Mouse (Mus musculus): ENCODE data around the gene Lta.

Gene Lta

DNA sequence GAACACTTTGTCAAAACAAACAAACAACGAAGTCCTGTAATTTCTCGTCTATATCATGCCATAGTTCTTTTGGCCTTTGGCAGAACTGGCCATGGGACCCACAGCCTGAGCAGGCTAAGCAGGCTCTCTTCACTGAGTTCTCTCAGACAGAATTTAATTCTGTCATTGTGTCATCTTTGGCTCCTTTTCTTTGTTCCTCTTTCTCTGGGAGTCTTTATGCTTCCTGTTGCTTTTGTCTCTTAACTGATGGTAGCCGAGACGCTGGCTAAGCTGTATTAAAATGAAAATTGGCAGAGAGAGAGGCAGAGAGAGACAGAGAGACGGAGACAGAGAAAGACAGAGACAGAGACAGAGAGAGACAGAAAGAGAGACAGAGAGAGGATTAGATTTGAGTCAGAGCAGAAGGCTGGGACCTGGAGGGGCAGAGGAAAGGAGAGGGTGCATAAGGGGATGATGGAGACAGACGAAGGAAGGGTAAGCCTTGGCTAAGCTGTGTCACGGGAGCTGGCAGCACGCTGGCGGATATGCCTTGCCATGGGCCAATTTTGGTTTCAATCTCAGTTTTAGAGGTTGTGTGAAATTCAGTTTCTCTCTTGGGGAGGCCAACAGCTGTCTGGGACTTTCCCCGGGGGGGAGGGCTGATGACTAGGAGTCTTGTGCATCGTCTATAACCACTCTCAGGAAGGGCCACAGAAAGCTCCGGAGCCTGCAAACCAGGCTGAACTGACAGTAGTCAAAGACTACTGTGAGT is 4.8 kb upstream of the Lta start:
- DNase-seq (ENCODE audit: low spot score), result no peak

DNA sequence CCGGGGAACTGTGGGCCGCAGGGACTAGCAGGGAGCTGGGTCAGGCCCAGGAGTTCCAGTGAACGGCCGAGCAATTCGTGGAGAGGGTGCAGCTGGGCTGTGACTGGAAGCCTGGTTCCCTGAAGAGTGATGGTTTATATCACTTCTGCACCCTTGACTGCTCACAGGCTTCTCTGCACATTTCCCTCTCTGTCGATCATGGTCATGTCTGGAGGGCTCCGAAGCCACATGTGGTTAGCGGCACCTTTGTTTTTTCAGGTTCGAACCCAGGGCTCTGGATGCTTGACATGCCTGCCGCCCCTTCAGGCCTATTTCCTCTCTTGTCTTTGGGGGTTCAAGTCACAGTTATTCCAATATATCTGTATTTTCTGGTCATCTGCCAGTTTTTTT is 224 bp upstream of the Lta start:
- no peak for DNase-seq (ENCODE audit: low spot score)

DNA sequence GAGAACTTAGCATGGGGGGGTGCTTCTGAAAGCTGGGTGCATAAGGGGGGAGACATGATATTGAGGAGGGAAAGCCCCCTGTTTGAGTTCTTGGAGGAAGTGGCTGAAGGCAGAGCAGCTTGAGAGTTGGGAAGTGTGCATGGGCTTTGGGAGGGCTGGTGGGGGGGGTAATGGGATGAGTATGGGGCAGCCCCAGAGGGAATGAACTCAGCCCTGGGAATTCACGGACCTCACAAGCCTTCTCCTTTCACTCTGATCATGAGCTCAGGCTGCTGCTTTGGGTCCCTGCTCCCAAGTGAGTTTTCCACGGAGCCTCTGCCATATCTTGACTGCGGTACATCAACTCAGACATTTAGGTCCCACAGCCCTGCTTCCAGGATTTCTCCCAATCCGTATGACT is 2.7 kb downstream of the Lta start:
- no peak for DNase-seq (ENCODE audit: low spot score)

DNA sequence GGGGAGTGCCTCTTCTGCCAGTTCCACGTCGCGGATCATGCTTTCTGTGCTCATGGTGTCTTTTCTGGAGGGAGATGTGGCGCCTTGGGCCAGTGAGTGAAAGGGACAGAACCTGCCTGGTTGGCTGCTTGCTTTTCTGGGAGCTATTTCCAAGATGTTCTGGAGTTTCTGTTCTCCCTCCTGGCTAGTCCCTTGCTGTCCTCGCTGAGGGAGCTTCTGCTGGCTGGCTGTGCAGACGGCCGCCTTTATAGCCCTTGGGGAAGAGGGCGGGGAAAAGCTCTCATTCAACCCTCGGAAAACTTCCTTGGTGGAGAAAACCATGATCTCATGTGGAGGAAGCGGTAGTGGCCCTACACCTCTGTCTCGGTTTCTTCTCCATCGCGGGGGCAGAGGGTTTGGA is 3.4 kb downstream of the Lta start, which contains the start of gene Tnf:
TSS of gene Tnf (minus strand) at position 221 of the 400 bp plus-strand sequence.
- no peak for DNase-seq (ENCODE audit: low spot score)

DNA sequence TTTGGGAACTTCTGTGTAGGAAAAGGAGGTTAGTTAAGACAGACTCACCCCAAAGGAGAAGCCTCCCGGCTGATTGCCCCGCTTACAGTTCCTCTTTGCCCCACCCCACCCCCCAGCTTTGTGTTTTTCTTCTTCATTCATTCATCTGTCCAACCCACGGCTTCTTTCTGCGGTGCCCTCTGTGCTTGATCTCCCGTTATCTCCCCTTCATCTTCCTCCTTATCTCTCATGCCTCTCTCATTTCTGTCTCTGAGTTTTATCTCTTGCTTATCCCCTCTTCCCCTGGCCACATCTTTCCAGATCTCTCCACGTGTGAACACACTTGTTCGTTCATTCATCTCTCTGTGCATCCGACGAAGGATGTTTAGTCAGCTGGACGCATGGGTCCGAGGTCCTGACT is 4.0 kb downstream of the Lta start:
- DNase-seq (ENCODE audit: low spot score), result no peak

DNA sequence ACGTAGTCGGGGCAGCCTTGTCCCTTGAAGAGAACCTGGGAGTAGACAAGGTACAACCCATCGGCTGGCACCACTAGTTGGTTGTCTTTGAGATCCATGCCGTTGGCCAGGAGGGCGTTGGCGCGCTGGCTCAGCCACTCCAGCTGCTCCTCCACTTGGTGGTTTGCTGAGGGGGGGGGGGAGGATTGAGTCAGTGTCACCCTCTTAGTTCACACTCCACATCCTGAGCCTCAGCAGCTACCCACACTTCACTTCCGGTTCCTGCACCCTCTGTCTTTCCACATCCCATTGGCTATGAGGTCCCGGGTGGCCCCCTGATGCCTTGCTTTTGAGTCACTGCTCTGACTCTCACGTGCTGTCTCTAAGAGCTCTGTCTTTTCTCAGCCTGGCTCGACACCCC is 4.8 kb downstream of the Lta start:
- no peak for DNase-seq (ENCODE audit: low spot score)

DNA sequence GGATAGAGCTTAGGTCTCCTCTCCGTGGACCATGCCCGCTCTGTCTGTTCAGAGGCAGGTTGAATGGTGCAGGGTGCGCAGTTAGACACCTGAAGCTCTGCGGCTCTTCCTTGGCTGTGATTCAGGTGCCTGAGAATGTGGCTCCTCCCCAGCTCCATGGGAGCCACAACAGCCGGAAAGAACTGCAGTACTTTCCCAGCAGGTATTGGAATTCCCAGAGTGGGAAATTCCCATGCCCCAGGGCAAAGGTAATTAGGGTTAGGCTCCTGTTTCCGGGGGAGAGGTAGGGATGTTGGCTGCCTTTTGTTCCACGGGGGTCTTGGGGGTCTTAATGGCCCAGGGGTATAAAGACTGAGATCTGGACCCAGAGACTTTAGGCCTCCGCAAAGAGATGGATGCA is 6.2 kb downstream of the Lta start:
- DNase-seq (ENCODE audit: low spot score), result no peak

DNA sequence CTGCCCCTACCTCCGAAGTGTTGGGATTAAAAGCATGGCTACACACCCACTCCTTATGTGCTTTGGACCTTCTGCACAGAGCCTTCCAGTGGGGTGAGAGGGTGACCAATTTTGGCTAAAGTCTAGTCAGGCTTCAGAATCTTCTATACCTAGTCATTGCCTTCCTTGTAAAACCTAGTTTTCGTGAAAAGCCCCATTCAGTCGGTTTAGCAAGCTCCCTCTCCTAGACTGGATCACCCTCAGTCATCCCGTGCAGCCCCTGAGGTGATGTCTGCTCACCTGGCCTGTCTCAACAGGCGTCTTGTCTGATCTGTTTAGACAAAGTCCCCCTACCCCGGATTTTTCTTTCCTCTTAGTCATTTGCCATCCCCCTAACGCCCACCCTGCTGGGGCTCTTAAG is 7.1 kb downstream of the Lta start:
- no peak for DNase-seq (ENCODE audit: low spot score)

DNA sequence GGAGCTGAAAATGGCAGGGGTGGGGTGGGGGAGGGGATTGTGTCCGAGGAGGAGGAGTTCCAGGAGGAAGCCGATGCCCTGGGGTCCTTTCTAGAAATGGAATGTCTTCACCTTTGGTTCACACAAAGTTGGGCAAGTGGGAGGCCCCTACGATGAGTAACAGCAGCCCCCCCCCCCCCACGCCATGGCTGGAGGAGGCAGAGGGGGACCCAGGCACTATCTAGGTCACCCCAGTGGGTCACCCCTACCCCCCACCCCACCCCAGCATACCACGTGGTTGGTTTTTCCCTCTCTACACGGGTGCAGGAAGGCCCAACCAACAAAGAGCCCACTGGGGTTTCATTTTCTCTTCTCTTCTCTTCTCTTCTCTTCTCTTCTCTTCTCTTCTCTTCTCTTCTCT is 8.0 kb downstream of the Lta start:
- DNase-seq (ENCODE audit: low spot score), result no peak

DNA sequence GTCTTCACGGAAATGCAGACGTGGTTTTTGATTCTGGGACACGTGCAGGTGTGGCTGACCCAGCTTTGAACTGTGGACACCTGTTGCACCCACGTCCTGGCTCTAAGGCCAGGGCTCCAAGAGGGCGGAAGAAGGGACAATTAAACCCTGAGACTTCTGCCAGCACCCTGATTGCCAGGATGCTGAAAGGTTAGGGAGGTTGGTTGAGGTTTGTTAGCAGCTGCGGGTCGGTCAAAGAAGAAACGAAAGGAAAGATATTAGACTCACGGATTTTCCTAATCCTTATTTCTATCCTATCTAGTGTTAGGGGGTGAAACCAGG is 8.9 kb downstream of the Lta start:
- DNase-seq (ENCODE audit: low spot score), result no peak

DNA sequence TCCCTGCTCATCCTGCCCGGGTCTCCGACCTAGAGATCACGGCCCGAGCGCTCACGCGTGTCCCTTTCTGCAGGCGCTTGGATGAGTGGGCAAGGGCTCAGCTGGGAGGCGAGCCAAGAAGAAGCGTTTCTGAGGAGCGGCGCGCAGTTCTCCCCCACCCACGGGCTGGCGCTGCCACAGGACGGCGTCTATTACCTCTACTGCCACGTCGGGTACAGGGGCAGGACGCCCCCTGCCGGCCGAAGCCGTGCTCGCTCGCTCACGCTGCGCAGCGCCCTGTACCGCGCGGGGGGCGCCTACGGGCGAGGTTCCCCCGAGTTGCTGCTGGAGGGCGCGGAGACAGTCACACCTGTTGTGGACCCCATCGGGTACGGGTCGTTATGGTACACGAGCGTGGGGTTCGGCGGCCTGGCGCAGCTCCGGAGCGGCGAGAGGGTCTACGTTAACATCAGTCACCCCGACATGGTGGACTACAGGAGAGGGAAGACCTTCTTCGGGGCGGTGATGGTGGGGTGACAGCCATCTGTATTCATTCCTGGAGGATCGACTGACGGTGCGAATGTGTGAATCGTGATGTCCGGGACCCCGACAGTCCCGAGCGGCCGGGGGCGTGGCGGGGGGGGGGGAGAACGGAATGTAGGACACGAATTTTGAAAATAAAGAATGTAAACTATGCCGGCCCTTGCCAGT is 9.4 kb downstream of the Lta start:
- peak; percentile 47 for DNase-seq (ENCODE audit: low spot score)

DNA sequence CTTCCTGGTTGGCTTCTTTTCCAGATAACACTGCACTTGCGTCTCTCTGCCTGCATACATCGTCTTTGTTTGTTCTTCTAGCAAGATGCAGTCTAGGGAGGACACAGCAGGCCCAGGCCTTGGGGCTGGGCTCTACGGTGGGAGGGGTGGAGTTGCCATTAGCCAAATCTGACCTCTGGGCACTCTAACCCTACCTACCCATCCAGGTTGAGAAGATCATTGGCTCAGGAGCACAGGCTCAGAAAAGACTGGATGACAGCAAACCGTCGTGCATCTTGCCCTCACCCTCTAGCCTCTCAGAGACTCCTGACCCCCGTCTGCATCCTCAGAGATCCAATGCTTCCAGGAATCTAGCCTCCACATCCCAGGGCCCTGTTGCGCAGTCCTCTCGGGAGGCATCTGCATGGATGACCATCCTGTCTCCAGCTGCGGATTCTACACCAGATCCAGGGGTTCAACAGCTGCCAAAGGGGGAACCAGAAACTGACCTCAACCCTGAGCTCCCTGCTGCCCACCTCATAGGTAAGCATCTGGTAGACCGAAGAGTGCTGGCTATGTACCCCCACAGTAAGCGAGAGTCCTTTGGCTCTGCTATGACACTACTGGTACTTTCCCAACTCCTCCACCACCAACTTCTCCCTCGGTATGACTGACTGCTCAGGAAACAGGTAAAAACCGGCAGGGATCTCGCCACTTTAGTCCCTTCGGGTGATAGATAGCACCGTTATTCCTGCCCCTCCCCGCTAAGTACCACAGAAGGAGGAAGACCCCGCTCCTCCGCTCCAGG is 10.1 kb downstream of the Lta start:
- no peak for DNase-seq (ENCODE audit: low spot score)

DNA sequence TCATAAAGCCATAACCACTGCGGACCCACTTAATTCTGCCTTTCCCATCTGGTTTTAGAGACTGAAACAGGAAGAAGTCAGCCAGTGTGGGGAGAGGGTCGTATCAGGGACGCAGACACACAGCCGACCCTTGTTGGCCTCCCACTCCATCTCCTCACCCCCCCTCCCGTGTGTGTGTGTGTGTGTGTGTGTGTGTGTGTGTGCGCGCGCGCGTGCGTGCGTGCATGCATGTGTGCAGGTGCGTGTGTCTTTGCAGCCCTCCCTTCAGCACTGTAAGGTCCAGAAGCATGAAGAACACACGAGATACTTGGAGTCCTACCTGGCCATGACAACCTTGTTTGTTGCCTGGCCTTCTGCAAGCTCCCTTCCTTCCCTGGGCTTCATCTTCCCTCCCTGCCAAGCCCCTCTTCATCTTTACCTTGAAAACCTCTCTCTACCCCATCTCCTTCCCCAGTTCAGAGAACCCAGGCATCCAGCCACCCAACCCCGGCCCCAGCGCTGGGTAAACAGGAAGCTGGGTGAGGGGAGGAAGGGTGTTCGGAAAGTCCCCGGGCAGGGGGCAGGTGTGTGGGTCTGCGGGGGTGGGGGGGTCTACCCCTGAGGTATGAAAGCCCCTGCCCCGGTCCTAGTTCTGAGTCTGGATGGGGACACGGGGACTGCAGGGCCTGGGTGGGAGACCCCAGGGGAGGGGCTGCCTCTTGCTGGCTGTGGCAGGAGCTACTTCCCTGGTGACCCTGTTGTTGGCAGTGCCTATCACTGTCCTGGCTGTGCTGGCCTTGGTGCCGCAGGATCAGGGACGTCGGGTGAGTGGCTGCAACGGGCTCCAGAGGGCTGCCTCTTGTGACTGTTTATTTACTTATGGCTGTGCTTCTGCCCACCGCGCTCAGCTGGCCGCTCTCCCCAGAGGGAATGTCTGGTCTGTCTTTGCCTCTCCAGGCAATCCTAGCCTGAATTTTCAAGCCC is 11.0 kb downstream of the Lta start, which contains the start of gene Ltb:
TSS of gene Ltb (plus strand) at position 559 of the 963 bp plus-strand sequence.
- no peak for DNase-seq (ENCODE audit: low spot score)

DNA sequence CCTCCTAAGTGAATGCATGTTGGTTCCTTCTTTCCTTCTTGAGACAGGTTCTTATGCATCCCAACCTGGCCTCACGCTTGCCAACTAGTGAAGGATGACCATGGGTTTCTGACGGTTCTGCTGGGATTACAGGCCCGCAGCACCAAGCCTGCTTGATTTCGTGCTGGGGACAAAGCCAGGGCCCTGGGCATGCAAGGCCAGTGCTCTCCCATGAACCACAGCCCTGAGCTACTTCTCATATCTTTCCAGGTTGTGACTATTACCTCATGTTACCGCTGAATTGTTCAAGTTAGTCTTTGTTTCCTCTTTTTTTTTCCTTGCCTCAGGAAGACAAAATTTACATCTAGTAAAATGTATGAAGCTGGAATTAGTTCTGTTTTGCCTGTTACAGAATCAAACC is 12.2 kb downstream of the Lta start:
- DNase-seq (ENCODE audit: low spot score), result no peak

DNA sequence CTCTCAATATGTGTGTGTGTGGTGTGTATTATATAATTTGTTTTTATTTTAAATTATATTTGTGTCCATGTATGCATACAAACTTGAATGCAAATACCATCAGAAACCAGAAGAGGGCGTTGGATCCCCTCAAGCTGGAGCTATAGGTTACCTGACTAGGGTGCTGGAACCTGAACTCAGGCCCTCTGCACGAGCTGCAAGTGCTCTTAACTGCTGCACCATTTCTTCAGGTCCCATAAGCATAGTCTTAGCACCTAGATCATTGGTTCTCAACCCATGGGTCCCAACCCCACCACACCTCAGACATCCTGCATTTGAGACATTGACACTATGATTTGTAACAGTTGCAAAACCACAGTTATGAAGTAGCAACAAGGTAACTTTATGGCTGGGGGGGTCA is 13.4 kb downstream of the Lta start:
- no peak for DNase-seq (ENCODE audit: low spot score)

DNA sequence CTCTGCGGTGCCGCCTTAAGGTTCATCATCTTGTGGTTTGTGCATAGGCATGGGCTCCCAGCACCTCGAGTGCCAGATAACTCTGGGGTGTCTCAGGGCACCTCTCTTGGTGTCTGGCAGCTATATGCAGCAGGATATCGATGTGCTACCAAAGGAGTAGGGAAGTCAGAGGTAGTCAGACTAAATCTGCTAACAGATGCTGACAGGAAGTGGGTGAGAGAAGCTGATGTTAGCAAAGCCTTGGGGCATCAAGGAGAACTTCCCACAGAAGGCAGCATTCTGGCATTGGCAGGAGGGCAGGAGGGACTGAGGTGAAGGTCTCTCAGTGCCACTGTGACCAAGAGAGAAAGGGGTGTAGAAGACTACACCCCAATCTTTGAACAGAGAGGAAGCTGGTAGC is 15.1 kb downstream of the Lta start:
- no peak for DNase-seq (ENCODE audit: low spot score)

DNA sequence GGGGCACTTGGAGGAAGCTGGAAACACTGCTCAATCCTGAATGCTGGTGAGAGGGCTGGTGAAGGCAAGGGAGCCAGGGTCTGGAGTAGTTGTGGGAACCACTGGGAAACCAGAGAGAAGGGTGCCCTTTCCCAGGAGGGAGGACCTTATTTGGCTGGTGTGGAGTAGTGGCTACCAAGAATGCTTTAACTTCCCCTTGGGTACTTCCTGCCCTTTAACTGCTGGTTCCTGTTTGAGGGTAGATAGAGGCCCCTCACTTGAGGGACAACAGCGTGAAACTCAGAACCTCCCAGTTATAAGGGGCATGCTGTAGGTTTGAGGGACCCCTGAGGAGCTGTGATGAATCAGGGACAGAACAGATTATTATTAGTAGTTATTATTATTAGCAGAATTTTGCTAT is 16.0 kb downstream of the Lta start:
- no peak for DNase-seq (ENCODE audit: low spot score)

DNA sequence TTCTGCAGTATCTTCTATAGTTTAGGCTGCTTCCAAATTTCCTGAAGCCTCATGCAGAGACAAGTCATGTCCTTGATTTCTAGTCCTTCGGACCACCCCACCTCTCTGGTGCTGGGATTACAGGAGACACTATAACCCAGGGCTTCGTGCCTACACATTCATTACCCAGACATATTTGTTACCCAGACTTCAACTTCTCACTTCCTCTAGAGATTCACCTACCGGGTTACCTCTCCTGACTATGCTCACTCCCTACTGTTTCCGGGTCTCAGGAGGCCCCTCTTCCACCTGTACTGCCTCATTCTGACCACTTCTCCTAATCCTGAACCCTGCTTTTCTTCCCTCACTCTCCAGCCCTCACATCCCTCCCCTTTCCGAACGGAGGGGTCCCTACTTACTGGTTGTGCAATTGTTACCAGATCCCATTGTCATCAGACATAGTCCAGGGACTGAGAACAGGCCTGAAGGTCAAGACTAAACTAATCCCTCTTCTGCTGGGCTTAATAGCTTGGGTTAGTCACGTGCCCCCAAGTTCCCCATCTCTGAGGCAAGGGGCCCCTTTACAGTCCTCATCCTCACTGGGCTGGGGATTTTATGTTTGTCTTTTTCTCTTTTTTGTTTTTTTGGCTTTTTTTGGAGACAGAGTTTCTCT is 17.1 kb downstream of the Lta start, which contains the start of gene Lst1:
TSS of gene Lst1 (minus strand) at position 481 of the 652 bp plus-strand sequence.
- DNase-seq (ENCODE audit: low spot score), result no peak

DNA sequence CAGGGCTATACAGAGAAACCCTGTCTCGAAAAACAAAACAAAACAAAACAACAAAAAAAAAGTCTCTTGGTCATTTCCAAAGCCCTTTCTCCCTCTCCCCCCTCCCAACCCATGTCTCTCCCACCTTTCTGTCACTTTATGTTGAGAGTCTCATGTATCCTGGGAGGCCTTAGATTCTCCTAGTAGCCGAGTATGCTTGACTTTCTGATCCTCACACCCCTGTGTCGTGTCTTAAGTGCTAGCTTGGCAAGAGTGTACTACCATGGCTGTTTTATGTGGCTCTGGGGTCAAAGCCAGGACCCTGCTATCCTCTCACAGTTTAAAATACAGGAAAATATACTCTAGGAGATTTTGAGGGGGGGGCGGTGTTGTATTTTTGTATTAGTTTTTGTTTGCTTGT is 17.8 kb downstream of the Lta start:
- DNase-seq (ENCODE audit: low spot score), result no peak

DNA sequence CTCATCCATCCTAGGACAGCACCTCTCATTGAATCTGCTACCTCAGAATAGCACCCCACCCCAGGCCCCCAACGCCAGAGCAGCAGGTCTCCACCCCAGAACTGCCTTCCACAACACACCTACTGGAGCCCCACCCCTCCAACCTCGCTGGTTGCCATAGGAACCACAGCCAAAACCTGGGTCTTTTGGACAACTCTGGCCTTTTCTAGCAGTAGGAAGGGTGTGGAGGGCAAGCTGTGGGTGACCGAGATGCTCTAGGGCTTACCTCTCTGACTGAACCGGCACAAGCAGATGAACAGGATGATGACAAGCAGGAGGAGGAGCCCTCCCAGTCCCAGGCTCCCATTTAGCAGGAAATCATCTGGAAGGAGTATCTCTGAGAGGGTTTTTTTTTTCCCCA is 18.5 kb downstream of the Lta start:
- DNase-seq (ENCODE audit: low spot score), result no peak
